Mouse (Mus musculus): ENCODE results near the gene Slc12a4. TPM values are rescaled to one million over a fixed set of nuclear protein-coding genes. Genes with fewer than 3 reads are reported as not detected.
"Not testable (repeated sequence)": the region's sequence is repeated elsewhere in the genome, so short reads cannot be mapped to it uniquely, and the experiment has no call there.

The Slc12a4 gene
- polyA plus RNA-seq (2012): 1.7 and 1.9 TPM in 2 replicates

GRCm38 (mm10) chr8:105965905-105966341 is at the start of gene Slc12a4:
Gene Slc12a4, minus strand, starts transcription at chr8:105966097.
- peaks cover 14% of the 10 kb centered on the region for H3K36me3 ChIP-seq (ENCODE audit: control insufficient read depth)
- H3K4me1 ChIP-seq (ENCODE audit: control insufficient read depth): peaks cover 73% of the 10 kb centered on the region
- no peak for TF ChIP-seq TAL1 (IDR thresholded peaks at IDR 0.05; ENCODE audit: low read length)
- no peak for TF ChIP-seq GATA1 (IDR thresholded peaks at IDR 0.05; ENCODE audit: low read length)
- no peaks in the 10 kb centered on the region for H3K27me3 ChIP-seq (ENCODE audit: control insufficient read depth)
- no peaks in the 10 kb centered on the region for H3K9me3 ChIP-seq (ENCODE audit: control insufficient read depth, low read length)
- H3K4me3 ChIP-seq (replicated peaks): peak within 1 kb of the TSS; percentile 88

- H3K36me3 ChIP-seq (ENCODE audit: control insufficient read depth): peaks cover 29% of the 10 kb centered on the region
- H3K9me3 ChIP-seq (ENCODE audit: control insufficient read depth, low read length): not testable (repeated sequence)
Observed at GRCm38 (mm10) chr8:106012203-106012602, 46.3 kb upstream of the Slc12a4 start.

GRCm38 (mm10) chr8:106011643-106011986 is 45.7 kb upstream of the Slc12a4 start, which contains the start of gene Ddx28:
Gene Ddx28, minus strand, starts transcription at chr8:106011882.
- peaks cover 67% of the 10 kb centered on the region for H3K4me1 ChIP-seq (ENCODE audit: control insufficient read depth)
- peak within 1 kb of the TSS; percentile 90 for H3K4me3 ChIP-seq (replicated peaks)
- H3K9me3 ChIP-seq (ENCODE audit: control insufficient read depth, low read length): no peaks in the 10 kb centered on the region
- H3K36me3 ChIP-seq (ENCODE audit: control insufficient read depth): peaks cover 25% of the 10 kb centered on the region
- TF ChIP-seq TAL1 (IDR thresholded peaks at IDR 0.05; ENCODE audit: low read length): no peak
- no peak for TF ChIP-seq GATA1 (IDR thresholded peaks at IDR 0.05; ENCODE audit: low read length)
- H3K27me3 ChIP-seq (ENCODE audit: control insufficient read depth): no peaks in the 10 kb centered on the region

More at GRCm38 (mm10) chr8:106012203-106012602, 46.3 kb upstream of the Slc12a4 start:
- Histone ChIP-seq H3K4me1 (ENCODE audit: control insufficient read depth) (peaks cover 70% of the 10 kb centered on the region), H3K4me3 (replicated peaks) (peak overlapping the region; percentile 90)
- not testable (repeated sequence) for H3K27me3 ChIP-seq (ENCODE audit: control insufficient read depth)

GRCm38 (mm10) chr8:106010748-106011642 is 45.1 kb upstream of the Slc12a4 start:
- TF ChIP-seq TAL1 (IDR thresholded peaks at IDR 0.05; ENCODE audit: low read length): no peak
- TF ChIP-seq GATA1 (IDR thresholded peaks at IDR 0.05; ENCODE audit: low read length): no peak
- Histone ChIP-seq H3K36me3 (ENCODE audit: control insufficient read depth) (peaks cover 21% of the 10 kb centered on the region), H3K4me3 (replicated peaks) (peak overlapping the region; percentile 90), H3K4me1 (ENCODE audit: control insufficient read depth) (peaks cover 62% of the 10 kb centered on the region), H3K27me3 (ENCODE audit: control insufficient read depth) (no peaks in the 10 kb centered on the region), H3K9me3 (ENCODE audit: control insufficient read depth, low read length) (no peaks in the 10 kb centered on the region)

GRCm38 (mm10) chr8:106007891-106008290 is 42.0 kb upstream of the Slc12a4 start:
- H3K4me1 ChIP-seq (ENCODE audit: control insufficient read depth): peaks cover 48% of the 10 kb centered on the region
- not testable (repeated sequence) for H3K4me3 ChIP-seq (replicated peaks); H3K9me3 ChIP-seq (ENCODE audit: control insufficient read depth, low read length); H3K36me3 ChIP-seq (ENCODE audit: control insufficient read depth); H3K27me3 ChIP-seq (ENCODE audit: control insufficient read depth)

- TF ChIP-seq GATA1 (IDR thresholded peaks at IDR 0.05; ENCODE audit: low read length): no peak
- no peak for TF ChIP-seq TAL1 (IDR thresholded peaks at IDR 0.05; ENCODE audit: low read length)
- Histone ChIP-seq H3K36me3 (ENCODE audit: control insufficient read depth) (peaks cover 8% of the 10 kb centered on the region), H3K27me3 (ENCODE audit: control insufficient read depth) (no peaks in the 10 kb centered on the region), H3K9me3 (ENCODE audit: control insufficient read depth, low read length) (no peaks in the 10 kb centered on the region), H3K4me1 (ENCODE audit: control insufficient read depth) (peaks cover 42% of the 10 kb centered on the region), H3K4me3 (replicated peaks) (no peak overlapping the region)
Observed at GRCm38 (mm10) chr8:106007135-106007534, 41.2 kb upstream of the Slc12a4 start.

GRCm38 (mm10) chr8:106006413-106006812 is 40.5 kb upstream of the Slc12a4 start:
- TF ChIP-seq GATA1 (IDR thresholded peaks at IDR 0.05; ENCODE audit: low read length) (no peak), TAL1 (IDR thresholded peaks at IDR 0.05; ENCODE audit: low read length) (no peak)
- Histone ChIP-seq H3K36me3 (ENCODE audit: control insufficient read depth) (peaks cover 8% of the 10 kb centered on the region), H3K4me1 (ENCODE audit: control insufficient read depth) (peaks cover 35% of the 10 kb centered on the region), H3K27me3 (ENCODE audit: control insufficient read depth) (no peaks in the 10 kb centered on the region), H3K4me3 (replicated peaks) (no peak overlapping the region), H3K9me3 (ENCODE audit: control insufficient read depth, low read length) (no peaks in the 10 kb centered on the region)

GRCm38 (mm10) chr8:106005875-106006274 is 40.0 kb upstream of the Slc12a4 start, which contains the start of gene Dpep2nb:
Gene Dpep2nb, minus strand, starts transcription at chr8:106005975.
- H3K27me3 ChIP-seq (ENCODE audit: control insufficient read depth): no peaks in the 10 kb centered on the region
- no peak for TF ChIP-seq TAL1 (IDR thresholded peaks at IDR 0.05; ENCODE audit: low read length)
- no peak within 1 kb of the TSS for H3K4me3 ChIP-seq (replicated peaks)
- no peaks in the 10 kb centered on the region for H3K9me3 ChIP-seq (ENCODE audit: control insufficient read depth, low read length)
- peaks cover 8% of the 10 kb centered on the region for H3K36me3 ChIP-seq (ENCODE audit: control insufficient read depth)
- peaks cover 30% of the 10 kb centered on the region for H3K4me1 ChIP-seq (ENCODE audit: control insufficient read depth)

GRCm38 (mm10) chr8:106004538-106005207 is 38.8 kb upstream of the Slc12a4 start:
- H3K4me1 ChIP-seq (ENCODE audit: control insufficient read depth): peaks cover 18% of the 10 kb centered on the region
- no peak overlapping the region for H3K4me3 ChIP-seq (replicated peaks)
- H3K9me3 ChIP-seq (ENCODE audit: control insufficient read depth, low read length): no peaks in the 10 kb centered on the region
- peaks cover 4% of the 10 kb centered on the region for H3K36me3 ChIP-seq (ENCODE audit: control insufficient read depth)
- no peaks in the 10 kb centered on the region for H3K27me3 ChIP-seq (ENCODE audit: control insufficient read depth)
- no peak for TF ChIP-seq GATA1 (IDR thresholded peaks at IDR 0.05; ENCODE audit: low read length)
- TF ChIP-seq TAL1 (IDR thresholded peaks at IDR 0.05; ENCODE audit: low read length): no peak

Data from erythroblast, embryonic 14.5 days (primary cell).